Mouse (Mus musculus): Measurements from ENCODE around the gene Gm15114.
"Not testable (repeated sequence)": the region's sequence is repeated elsewhere in the genome, so short reads cannot be mapped to it uniquely, and the experiment has no call there.

The Gm15114 gene

GRCm38 (mm10) chrX:148488649-148489048, at the start of gene Gm15114:
Gm15114 (plus strand) TSS chrX:148488949.
- not testable (repeated sequence) for DNase-seq

Measured in right cerebral cortex, postnatal 14 days (tissue).